Mouse (Mus musculus): ENCODE measurements around the gene Gm49373.
"Not testable (repeated sequence)": the region's sequence is repeated elsewhere in the genome, so short reads cannot be mapped to it uniquely, and the experiment has no call there.

Gm49373 gene

DNA sequence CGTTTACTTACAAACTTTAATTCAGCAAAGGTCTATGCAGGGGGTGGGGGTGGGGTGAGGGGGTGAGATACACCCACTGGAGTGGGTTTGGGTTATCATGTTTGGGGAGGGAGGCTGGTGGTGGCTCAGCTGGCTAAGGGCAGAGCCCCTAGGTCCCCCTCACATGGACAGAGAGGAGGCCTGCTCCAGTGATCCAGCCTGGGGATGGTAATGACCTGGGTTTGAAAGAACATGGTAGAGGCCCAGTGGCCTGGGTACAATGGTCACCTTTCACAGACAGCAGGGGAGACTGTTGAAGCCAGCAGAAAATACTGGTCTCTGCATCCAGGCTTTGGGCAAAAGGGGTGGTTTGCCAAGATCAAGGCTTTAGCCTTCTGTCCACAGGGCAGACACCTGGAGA lies 1.3 kb upstream of the Gm49373 start:
- in situ Hi-C loops (cut with MboI, MseI), result no loop called here

- in situ Hi-C loops (cut with MboI, MseI), result no loop called here
Observed at GRCm38 (mm10) chr9:21072641-21073040, 255 bp downstream of the Gm49373 start.

GRCm38 (mm10) chr9:21067006-21067684 lies 5.8 kb downstream of the Gm49373 start, which contains the start of gene Zglp1:
TSS of gene Zglp1 (minus strand) at chr9:21067093.
- in situ Hi-C loops (cut with MboI, MseI), result no loop called here

DNA sequence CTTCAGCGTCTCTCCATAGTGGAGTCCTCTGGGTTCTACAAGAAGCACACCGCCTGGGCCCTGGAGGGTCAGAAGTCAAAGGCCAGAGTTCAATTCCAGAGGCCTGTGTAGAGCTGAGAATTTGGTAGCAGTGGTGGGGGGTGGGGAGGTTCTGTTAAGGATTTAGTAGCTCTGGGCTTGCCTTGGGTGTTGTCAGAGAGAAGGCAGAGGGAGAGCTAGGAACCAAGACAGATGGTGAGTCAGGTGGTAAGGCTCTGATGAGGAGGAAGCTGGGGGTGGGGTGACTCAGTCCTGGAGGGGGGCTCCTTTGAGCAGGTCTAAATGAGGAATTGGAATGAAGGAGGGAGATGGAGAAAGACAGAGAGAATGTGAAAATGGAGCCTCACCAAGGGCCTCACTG lies 10.0 kb downstream of the Gm49373 start:
- in situ Hi-C loops (cut with MboI, MseI), result no loop called here

DNA sequence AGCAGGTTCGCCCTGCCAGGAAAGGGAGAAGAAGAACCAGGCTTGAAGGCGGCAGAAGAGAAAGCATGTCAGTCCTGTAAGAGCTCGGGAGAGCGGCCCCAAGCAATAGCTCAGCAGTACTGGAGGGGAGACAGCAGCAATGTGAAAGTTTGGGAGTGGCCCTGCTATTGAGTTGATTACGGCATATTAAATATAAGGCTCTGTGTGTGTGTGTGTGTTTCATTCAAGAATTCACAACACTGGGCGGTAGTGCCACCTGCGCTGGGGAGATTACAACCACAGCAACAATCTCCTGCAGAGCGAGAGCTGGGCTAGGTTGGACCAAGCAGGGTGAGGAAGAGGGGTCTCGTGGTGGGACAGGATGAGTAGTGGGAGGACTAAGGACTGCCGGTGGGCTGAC lies 21.3 kb downstream of the Gm49373 start:
- in situ Hi-C loops (cut with MboI, MseI), result no loop called here

DNA sequence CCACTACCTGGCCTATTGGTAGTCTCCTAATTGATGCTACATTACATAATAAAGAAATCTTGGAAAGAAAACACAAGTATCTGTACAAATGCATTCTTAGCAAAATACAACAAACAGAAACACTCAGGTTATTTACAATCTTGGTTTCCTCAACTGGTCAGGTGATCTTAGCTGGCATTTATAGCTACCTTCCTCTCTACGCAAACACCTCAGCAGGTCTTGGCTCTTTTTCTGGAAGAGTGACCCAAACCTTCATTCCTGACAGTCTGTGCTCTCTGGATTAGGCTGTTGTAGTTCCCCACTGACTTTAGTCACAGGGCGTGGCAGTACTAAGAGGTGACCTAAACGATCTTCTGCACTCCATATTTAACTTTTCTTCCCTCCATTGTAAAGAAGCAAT lies 27.7 kb downstream of the Gm49373 start:
- in situ Hi-C loops (cut with MboI, MseI), result no loop called here

- in situ Hi-C loops (cut with MboI, MseI), result not testable (repeated sequence)
Observed at GRCm38 (mm10) chr9:21044785-21045184, 28.1 kb downstream of the Gm49373 start.

GRCm38 (mm10) chr9:21043563-21043962 lies 29.3 kb downstream of the Gm49373 start:
- in situ Hi-C loops (cut with MboI, MseI), result no loop called here

GRCm38 (mm10) chr9:21041308-21041707 lies 31.6 kb downstream of the Gm49373 start:
- in situ Hi-C loops (cut with MboI, MseI), result no loop called here

- in situ Hi-C loops (cut with MboI, MseI), result no loop called here
Observed at GRCm38 (mm10) chr9:21039779-21040178, 33.1 kb downstream of the Gm49373 start.

DNA sequence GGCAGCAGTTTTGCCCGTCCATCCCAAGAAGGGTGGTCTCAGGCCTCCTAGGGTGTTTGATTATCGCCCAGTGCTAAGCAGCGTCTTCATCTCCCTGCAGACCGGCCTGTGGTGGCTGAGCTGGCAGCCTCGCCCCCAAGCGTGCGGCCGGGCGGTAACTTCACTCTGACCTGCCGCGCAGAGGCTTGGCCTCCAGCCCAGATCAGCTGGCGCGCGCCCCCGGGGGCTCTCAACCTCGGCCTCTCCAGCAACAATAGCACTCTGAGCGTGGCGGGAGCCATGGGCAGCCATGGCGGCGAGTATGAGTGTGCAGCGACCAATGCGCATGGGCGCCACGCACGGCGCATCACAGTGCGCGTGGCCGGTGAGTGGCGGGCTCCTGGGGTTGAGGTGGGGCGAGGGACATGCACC lies 35.4 kb downstream of the Gm49373 start:
- in situ Hi-C loops (cut with MboI, MseI), result no loop called here

- in situ Hi-C loops (cut with MboI, MseI), result no loop called here
Observed at GRCm38 (mm10) chr9:21036666-21037065, 36.2 kb downstream of the Gm49373 start.

- in situ Hi-C loops (cut with MboI, MseI), result no loop called here
Observed at GRCm38 (mm10) chr9:21036161-21036560, 36.7 kb downstream of the Gm49373 start.

DNA sequence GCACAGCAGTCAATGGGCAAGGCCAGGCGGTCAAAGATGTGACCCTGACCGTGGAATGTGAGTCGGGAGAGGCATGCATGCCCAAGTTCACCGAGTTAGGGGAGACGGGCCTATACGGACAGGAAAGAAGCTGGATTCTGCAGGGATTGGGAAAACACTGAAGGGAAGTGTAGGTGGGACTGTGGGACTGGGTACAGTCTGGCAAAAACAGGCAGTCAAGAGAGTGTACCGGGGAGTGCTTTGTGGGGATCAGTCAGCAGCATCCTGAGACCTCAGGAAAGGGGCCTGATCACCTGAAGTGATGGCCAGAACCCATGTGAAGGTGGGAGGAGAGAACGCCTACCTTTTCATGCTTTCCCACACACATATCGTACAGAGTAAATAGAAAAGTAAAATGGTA lies 37.3 kb downstream of the Gm49373 start:
- in situ Hi-C loops (cut with MboI, MseI), result no loop called here

DNA sequence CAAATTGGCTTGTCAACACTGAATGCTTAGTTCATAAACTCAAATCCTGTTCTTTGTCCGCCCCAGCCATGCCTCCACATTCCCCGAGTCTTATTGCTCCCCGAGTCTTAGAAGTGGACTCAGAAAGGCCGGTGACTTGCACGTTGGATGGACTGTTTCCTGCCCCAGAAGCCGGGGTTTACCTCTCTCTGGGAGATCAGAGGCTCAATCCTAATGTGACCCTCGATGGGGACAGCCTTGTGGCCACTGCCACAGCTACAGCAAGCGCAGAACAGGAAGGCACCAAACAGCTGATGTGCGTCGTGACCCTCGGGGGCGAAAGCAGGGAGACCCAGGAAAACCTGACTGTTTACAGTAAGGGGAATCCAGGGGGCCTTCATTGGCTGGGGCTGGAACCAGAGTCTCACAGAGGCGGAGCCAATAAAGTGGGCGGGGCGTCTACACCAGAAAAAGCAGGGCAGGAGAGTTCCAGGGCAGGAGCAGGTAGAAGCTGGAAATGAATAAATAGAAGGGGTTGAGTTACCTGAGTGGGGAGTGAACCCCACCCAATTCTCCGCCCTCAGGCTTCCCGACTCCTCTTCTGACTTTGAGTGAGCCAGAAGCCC lies 38.3 kb downstream of the Gm49373 start:
- in situ Hi-C loops (cut with MboI, MseI), result loop anchor here in 1 of 2 experiments (5.0 kb wide), 1 partner anchor 113 kb away; the partner anchor contains the start of gene Cdc37

DNA sequence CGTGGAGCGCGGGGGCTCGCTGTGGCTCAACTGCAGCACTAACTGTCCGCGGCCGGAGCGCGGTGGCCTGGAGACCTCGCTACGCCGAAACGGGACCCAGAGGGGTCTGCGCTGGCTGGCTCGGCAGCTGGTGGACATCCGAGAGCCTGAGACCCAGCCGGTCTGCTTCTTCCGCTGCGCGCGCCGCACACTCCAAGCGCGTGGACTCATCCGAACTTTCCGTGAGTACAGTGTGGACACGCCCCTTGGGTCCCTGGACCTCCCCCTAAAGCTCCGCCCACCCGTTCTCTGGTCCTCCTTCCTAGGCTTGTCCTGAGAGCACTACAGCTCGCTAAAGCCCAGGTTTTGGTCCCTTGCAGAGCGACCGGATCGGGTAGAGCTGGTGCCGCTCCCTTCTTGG lies 39.8 kb downstream of the Gm49373 start:
- in situ Hi-C loops (cut with MboI, MseI), result loop anchor here in 1 of 2 experiments (5.0 kb wide), 1 partner anchor 114 kb away; the partner anchor contains the start of gene Cdc37

- in situ Hi-C loops (cut with MboI, MseI), result loop anchor here in 1 of 2 experiments (5.0 kb wide), 1 partner anchor 115 kb away; the partner anchor contains the start of gene Cdc37
Observed at GRCm38 (mm10) chr9:21032491-21032890, 40.4 kb downstream of the Gm49373 start.

- in situ Hi-C loops (cut with MboI, MseI), result loop anchor here in 1 of 2 experiments (5.0 kb wide), 1 partner anchor 115 kb away; the partner anchor contains the start of gene Cdc37
Observed at GRCm38 (mm10) chr9:21031896-21032351, 41.0 kb downstream of the Gm49373 start, which contains the start of gene Icam5. TSS of gene Icam5 (plus strand) at chr9:21032073.

DNA sequence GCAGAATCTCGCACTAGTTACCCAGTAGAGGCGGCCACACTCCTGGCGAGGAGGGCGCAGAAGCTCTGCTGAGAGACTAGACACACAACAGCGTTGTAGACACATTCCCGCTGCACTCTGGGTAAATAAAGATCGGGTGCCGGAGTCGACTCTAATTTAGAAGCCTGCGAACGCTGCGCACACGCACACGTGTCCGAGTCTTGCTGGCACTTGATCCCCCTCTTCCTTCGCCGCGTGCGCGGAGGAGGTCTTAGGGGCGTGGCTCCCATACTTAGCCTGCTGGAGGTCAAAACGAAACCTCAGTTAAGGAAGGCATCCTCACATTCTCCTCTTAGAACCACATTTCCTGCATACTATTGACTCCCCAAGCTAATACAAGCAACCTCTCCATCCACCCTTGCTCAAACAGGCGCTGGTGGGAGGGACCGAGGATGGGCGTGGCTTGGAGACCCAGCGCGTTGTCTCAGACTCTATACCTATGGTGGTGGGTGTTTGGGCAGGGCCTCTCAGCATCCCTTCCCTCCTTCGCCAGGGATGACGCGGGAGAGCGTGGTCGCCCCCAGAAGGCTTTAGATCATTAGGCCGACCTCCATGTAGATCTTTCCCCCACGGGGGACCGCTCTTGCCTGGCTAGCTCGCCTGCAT lies 41.5 kb downstream of the Gm49373 start:
- in situ Hi-C loops (cut with MboI, MseI), result loop anchor here in 1 of 2 experiments (5.0 kb wide), 1 partner anchor 116 kb away; the partner anchor contains the start of gene Cdc37

DNA sequence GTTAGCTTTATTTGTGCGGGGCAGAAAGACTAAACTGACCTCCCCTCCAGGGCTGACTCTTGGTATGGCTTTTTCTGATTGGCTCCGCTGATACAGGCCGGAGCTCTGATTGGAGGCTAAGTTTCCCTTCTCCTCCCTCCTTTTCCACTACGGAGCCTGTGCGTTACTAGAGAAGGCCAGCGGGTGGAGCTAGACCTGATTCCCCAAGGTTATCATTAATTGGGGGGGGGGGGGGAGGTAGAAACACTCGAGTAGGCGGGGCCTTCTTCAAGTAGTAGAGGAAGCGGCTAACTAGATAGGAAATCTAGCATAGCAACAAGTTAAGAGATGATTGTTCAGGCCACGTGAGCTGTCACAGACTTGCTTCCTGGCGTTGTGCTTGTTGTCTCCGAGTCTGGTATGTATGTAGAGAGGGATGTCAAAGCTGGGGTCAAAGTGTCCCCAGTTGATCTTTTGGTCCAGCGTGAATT lies 42.1 kb downstream of the Gm49373 start:
- in situ Hi-C loops (cut with MboI, MseI), result loop anchor here in 1 of 2 experiments (5.0 kb wide), 1 partner anchor 116 kb away; the partner anchor contains the start of gene Cdc37

- in situ Hi-C loops (cut with MboI, MseI), result loop anchor here in 1 of 2 experiments (5.0 kb wide), 1 partner anchor 117 kb away; the partner anchor contains the start of gene Cdc37
Observed at GRCm38 (mm10) chr9:21030055-21030600, 42.8 kb downstream of the Gm49373 start.

Data from T-helper 17 cell (primary cell).